Mouse (Mus musculus) ES-E14 (cell line): Measurements from ENCODE around the gene Pigg. TPM values are rescaled to one million over a fixed set of nuclear protein-coding genes. Genes with fewer than 3 reads are reported as not detected.
A peak's percentile ranks its signal among the peaks of the same experiment; 100 is the strongest.

ENCODE experiments used
- DNase-seq: peaks from one replicate; pipeline ENCODE4 v3.0.0-alpha.2; 2013; ENCODE audit warnings: low read depth, low spot score
- H3K27ac ChIP-seq: 2 replicates; pipeline ENCODE4 v1.5.1; 2012; ENCODE audit warnings: low read depth, mild to moderate bottlenecking, low read length, moderate library complexity, mixed read lengths; ENCODE audit not compliant: poor library complexity, insufficient read depth, severe bottlenecking
- H3K36me3 ChIP-seq: 2 replicates; pipeline ENCODE4 v1.6.1; 2012; ENCODE audit warnings: mild to moderate bottlenecking, low read length, moderate library complexity, mixed read lengths; ENCODE audit not compliant: control insufficient read depth, poor library complexity, insufficient read depth, severe bottlenecking
- H3K4me1 ChIP-seq, 2 experiments: fragments of 150-350 bp in 1 of 2; sonication (generic) in 1 of 2; 2 replicates each; pipeline ENCODE4 v1.6.1; 2012; ENCODE audit warnings: low read length in 2 of 2, mild to moderate bottlenecking in 1 of 2, mixed read lengths in 1 of 2; ENCODE audit not compliant: control insufficient read depth in 2 of 2, insufficient read depth in 2 of 2, poor library complexity in 1 of 2
- H3K4me3 ChIP-seq, 2 experiments: fragments of 150-350 bp in 1 of 2; sonication (generic) in 1 of 2; 2 replicates each; pipeline ENCODE4 v1.5.1; 2012; ENCODE audit warnings: low read length in 2 of 2, low read depth in 1 of 2, mild to moderate bottlenecking in 1 of 2, mixed read lengths in 1 of 2; ENCODE audit not compliant: insufficient read depth in 1 of 2, poor library complexity in 1 of 2, severe bottlenecking in 1 of 2
- H3K9ac ChIP-seq: 2 replicates; pipeline ENCODE4 v1.6.1; 2012; ENCODE audit warnings: low read depth, mild to moderate bottlenecking, low read length, mixed read lengths; ENCODE audit not compliant: poor library complexity, insufficient read depth, severe bottlenecking
- H3K9me3 ChIP-seq: fragments of 150-350 bp; sonication (generic); 2 replicates; pipeline ENCODE4 v1.6.1; 2012; ENCODE audit warnings: low read depth, mild to moderate bottlenecking, low read length; ENCODE audit not compliant: control insufficient read depth, insufficient read depth
- CHD2 ChIP-seq: IDR thresholded peaks from 2 replicates; pipeline ENCODE4 v1.6.1; 2014; ENCODE audit warnings: mild to moderate bottlenecking, low read depth, low read length, inconsistent platforms
- HCFC1 ChIP-seq: IDR thresholded peaks from 2 replicates; pipeline ENCODE4 v1.6.1; 2012; ENCODE audit warnings: low read length, inconsistent platforms, borderline replicate concordance; ENCODE audit not compliant: insufficient read depth
- MAFK ChIP-seq: IDR thresholded peaks from 2 replicates; pipeline ENCODE4 v1.6.1; 2014; ENCODE audit warnings: mild to moderate bottlenecking, low read depth, low read length, inconsistent platforms; ENCODE audit not compliant: insufficient read depth
- ZC3H11A ChIP-seq: IDR thresholded peaks from 2 replicates; pipeline ENCODE4 v1.6.1; 2012; ENCODE audit warnings: low read depth, mild to moderate bottlenecking, inconsistent platforms, low read length, borderline replicate concordance
- ZNF384 ChIP-seq: IDR thresholded peaks from 2 replicates; pipeline ENCODE4 v1.6.1; 2012; ENCODE audit warnings: low read depth, low read length, inconsistent platforms
- in situ Hi-C, 2 experiments: fragments of 600-800 bp; cut with MboI; formaldehyde crosslinking; loops; one replicate each; pipeline ENCODE4 v1.15.1; 2025; ENCODE audit warnings: low sequenced_read_pairs in 2 of 2, inconsistent platforms in 1 of 2; ENCODE audit not compliant: unreplicated experiment in 2 of 2
- total RNA-seq: library from RNA; depleted of rRNA; stranded (reverse); fragments of 300-350 nt; gene quantifications from 2 replicates; pipeline ENCODE4 v1.2.3, GENCODE M21; 2012

The Pigg gene
- total RNA-seq, 1 experiment = 17.8 TPM

DNA sequence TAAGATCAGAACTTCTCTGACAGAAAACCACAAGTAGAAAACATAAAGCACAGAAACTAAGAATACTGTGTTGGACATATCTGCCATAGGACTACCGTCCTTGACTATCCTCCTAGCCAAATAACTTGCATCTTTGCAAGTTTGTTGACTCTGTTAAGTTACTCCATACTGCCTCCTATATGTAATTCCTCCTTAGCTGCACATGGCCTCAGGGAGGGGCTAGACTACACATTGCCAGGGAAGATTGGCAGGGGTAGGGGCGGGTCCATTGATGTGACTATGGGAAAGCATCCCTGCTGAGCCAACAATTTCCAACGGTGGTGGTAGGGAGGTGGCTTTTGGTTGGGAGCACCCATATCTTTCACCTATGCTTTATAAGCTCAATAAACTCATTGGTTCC, 49.9 kb downstream of the Pigg start:
- Histone ChIP-seq H3K9ac (no peak overlapping the region), H3K9me3 (no peaks in the 10 kb centered on the region), H3K27ac (no peak overlapping the region), H3K36me3 (no peaks in the 10 kb centered on the region), H3K4me3 (no peak overlapping the region), H3K4me1 (no peaks in the 10 kb centered on the region; a peak in 1 of 4 replicates)
- in situ Hi-C loops = no loop called here
- TF ChIP-seq MAFK (no peak), ZC3H11A (no peak)
- peak; percentile 28 for DNase-seq

DNA sequence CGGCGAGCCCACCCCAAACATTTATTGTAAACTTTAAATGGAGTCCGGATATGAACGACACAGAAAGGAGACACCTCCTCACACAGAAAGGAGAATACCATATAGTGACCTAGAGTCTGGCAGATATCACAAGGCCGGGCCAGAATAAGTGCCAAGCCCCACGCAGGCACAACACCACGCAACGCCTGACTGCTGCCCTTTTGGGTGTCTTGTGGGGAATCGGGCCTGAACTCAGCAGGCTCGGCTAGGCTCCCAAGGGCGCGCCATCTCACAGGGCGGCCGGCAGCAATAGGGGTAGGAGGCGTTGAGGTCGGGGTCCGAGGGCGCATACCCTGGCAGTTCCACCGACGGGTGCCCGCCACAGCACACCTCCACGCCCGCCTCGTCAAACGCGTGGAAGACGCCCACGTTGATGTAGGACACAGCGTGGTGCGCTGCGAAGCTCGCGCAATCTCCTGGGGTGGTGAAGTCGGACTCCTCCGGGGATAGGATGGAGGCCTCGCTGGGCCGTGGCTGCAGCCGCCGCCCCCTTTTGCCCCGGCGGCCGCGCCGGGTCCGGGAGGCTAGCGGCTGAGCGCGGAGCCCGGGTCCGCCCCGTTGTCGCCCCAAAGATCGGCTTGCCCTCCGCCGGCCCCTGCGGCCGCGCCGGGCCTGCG, 54.0 kb downstream of the Pigg start:
- Histone ChIP-seq H3K9me3 (no peaks in the 10 kb centered on the region), H3K36me3 (no peaks in the 10 kb centered on the region), H3K4me1 (peaks cover 0 to 2% of the 10 kb centered on the region in 2 experiments; a peak in 1 of 4 replicates), H3K27ac (no peak overlapping the region), H3K9ac (no peak overlapping the region), H3K4me3 (peak overlapping the region; percentile 66 to 67)
- in situ Hi-C loops = no loop called here
- DNase-seq = no peak
- no peak for TF ChIP-seq HCFC1
- no peak for TF ChIP-seq MAFK
- TF ChIP-seq ZNF384 = no peak
- no peak for TF ChIP-seq ZC3H11A
- no peak for TF ChIP-seq CHD2

DNA sequence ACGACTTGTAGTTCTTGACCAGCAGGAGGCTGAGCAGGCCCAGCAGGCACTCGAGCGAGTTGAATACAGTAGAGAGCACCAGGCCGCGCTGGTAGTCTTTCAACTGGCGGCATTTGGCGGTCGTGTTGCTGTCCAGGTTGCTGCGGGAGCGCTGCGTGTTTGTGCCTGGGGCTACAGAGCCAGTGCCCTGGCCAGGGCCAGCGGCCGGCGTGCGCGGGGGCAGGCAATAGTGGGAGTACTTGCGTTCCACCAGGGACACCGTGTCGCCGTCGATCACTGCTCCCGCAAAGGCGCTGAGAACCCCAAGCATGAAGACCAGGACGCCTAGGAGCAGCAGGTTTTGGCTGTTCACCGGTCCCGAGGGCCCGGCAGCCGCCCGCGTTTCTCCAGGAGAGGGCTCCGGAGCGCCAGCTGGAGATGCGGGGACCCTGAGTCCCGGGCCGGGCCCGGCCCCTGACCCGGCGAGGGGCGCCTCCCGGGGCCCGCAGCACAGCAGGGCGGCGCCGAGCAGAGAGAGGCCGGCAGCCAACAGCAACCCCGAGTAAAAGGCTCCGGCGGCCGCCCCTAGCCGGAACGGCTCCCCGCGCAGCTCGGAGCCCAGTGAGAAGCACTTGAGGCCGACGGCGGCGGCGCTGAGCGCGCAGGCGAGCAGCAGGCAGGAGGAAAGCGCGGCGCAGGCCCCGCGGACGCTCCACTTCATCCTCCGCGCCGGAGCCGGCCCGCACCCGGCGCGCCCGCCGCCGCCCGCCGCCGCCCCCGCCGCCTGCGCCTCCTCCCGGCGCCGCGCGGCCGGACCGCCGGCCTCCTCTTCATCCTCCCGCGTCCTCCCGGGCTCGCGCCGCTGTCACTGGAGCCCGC, 54.8 kb downstream of the Pigg start:
- H3K4me1 ChIP-seq = peaks cover 0 to 2% of the 10 kb centered on the region in 2 experiments; a peak in 1 of 4 replicates
- H3K9me3 ChIP-seq = no peaks in the 10 kb centered on the region
- peak overlapping the region; percentile 66 to 67 for H3K4me3 ChIP-seq
- peak; percentile 25 for DNase-seq
- in situ Hi-C loops = no loop called here
- TF ChIP-seq MAFK = no peak
- no peak for TF ChIP-seq ZC3H11A
- no peak for TF ChIP-seq ZNF384
- no peak for TF ChIP-seq CHD2
- TF ChIP-seq HCFC1 = no peak
- peak overlapping the region; percentile 59 for H3K9ac ChIP-seq
- H3K36me3 ChIP-seq = no peaks in the 10 kb centered on the region
- H3K27ac ChIP-seq = no peak overlapping the region

DNA sequence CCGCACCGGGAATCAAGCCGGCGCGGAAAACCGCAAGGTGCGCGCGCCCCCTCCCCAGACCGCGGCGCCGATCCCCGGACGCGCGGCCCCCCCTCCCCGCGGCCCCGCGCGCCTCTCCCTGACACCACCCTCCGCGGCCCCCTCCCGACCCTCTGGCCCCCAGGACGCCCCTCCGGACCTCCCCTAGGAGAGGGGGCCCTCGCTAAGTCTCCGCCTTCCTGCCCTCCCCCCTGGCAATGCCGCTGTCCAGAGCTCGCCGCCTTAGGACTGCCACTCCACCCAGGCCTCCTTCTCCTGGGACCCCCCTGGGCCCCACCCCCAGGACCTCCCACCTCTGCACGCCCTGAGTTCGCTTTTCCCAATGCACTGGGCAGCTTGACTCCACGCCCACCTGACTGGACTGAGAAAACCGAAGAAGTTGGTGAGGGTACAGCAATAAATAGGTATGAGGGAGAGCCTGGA, 55.5 kb downstream of the Pigg start, which contains the start of gene Gm42517:
TSS of gene Gm42517 (minus strand) at position 52 of the 462 bp plus-strand sequence.
- peak within 1 kb of the TSS; percentile 59 for H3K9ac ChIP-seq
- H3K27ac ChIP-seq = no peak within 1 kb of the TSS
- TF ChIP-seq MAFK (no peak), ZNF384 (no peak), HCFC1 (no peak), CHD2 (no peak), ZC3H11A (no peak)
- H3K4me1 ChIP-seq = peaks cover 0 to 2% of the 10 kb centered on the region in 2 experiments; a peak in 1 of 4 replicates
- no peaks in the 10 kb centered on the region for H3K36me3 ChIP-seq
- no peak for DNase-seq
- in situ Hi-C loops = no loop called here
- H3K4me3 ChIP-seq = peak within 1 kb of the TSS; percentile 66 to 67
- no peaks in the 10 kb centered on the region for H3K9me3 ChIP-seq
